Mouse (Mus musculus) small intestine, adult 2 months (tissue): ENCODE measurements at regions not wholly inside any gene's neighbourhood (a gene's known extent, or its start where the extent isn't known, plus 50 kb on each side); places are given as distances from the start of the nearest gene placed in this dataset.

Source experiments
- CTCF ChIP-seq: fragments of 200-500 bp; IDR thresholded peaks from 2 replicates; pipeline ENCODE4 v1.5.1; 2012; ENCODE audit warnings: low read depth, mild to moderate bottlenecking, control low read depth, inconsistent platforms, low read length, moderate library complexity, mixed read lengths; ENCODE audit not compliant: insufficient replicate concordance, insufficient read length; ENCODE audit errors: extremely low read depth
- POLR2A ChIP-seq: fragments of 200-500 bp; IDR thresholded peaks from 2 replicates; pipeline ENCODE4 v1.6.1; 2012; ENCODE audit warnings: low read depth, mild to moderate bottlenecking, control low read depth, inconsistent platforms, low read length, moderate library complexity

- TF ChIP-seq CTCF = no peak
- no peak for TF ChIP-seq POLR2A
Measured at GRCm38 (mm10) chr3:101667186-101667585, 62.7 kb upstream of the Atp1a1 start.
